Mouse (Mus musculus) erythroblast, embryonic 14.5 days (primary cell): ENCODE data around the gene Syne3.

Experiments used
- GATA1 ChIP-seq: IDR thresholded peaks from 2 replicates; pipeline ENCODE4 v1.6.1; 2012; ENCODE audit warnings: low read length, inconsistent platforms, mixed read lengths
- TAL1 ChIP-seq: IDR thresholded peaks from 3 replicates; pipeline ENCODE4 v1.6.1; 2012; ENCODE audit warnings: low read length, inconsistent platforms, mixed read lengths

DNA sequence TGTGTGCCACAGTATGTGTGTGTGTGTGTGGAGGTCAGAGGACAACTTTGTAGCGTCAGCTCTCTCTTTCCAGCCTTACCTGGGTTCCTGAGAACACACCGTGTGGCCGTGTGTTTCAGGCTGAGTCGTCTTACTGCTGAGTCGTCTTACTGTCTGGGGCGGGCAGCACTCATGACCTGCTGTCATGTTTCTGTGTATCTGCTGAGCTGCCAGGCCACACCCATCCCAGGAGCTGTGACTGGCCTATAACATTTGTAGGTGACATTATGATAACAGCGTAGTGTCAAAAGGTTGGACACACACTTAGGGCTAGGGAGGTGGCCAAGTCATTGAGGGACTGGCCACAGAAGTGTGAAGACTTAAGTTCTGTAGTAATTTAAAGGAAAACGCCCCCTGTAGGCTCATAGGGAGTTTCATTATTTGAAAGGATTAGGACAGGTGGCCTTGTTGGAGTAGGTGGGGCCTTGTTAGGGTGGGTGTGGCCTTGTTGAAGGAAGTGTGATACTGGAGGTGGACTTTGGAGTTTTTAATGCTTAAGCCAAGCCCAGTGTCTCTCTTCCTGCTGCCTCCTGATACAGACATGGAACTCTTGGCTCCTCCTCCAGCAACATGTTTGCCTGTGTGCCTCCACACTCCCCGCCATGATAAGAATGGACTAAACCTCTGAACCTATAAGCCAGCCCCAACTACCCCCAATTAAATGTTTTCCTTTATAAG is 13.4 kb downstream of the Syne3 start:
- no peak for TF ChIP-seq GATA1
- TF ChIP-seq TAL1 = no peak
